Mouse (Mus musculus): ENCODE results near the gene 6030498E09Rik. TPM values are rescaled to one million over a fixed set of nuclear protein-coding genes. Genes with fewer than 3 reads are reported as not detected.

Gene 6030498E09Rik
- polyA plus RNA-seq (2012; rRNA removed), result not detected in 2 replicates

- WGBS, result 62% methylated on average over 9 of the region's 9 CpGs
- DNase-seq (ENCODE audit: low read depth, low spot score), result no peak
These were observed at the start of gene 6030498E09Rik for GRCm38 (mm10) chrX:38772478-38772877. 6030498E09Rik (plus strand) TSS chrX:38772671.

DNA sequence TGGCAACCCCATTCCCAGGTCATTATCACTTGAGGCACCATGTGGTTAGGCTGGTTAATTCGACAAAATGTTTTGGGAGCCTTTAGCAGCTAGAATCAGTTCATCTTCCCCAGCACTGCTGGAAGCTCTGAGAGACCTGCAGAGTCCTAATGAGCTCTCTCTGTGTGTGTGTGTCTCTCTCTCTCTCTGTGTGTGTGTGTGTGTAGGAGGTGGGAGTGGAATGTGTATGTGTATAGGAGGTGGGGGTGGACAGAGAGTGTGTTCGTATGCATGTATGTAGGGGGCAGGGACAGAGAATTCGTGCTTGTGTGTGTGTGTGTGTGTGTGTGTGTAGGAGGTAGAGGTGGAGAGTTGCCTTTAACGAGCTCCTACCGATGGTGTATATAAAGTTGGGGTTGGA is 42.4 kb upstream of the 6030498E09Rik start:
- DNase-seq (ENCODE audit: low read depth, low spot score), result no peak
- 69% methylated on average over 5 of the region's 5 CpGs for WGBS

- 50% methylated on average over 2 of the region's 2 CpGs for WGBS
- DNase-seq (ENCODE audit: low read depth, low spot score), result no peak
These were observed 41.8 kb upstream of the 6030498E09Rik start for GRCm38 (mm10) chrX:38730639-38731038.

GRCm38 (mm10) chrX:38733683-38734082 is 38.8 kb upstream of the 6030498E09Rik start:
- no peak for DNase-seq (ENCODE audit: low read depth, low spot score)
- 95% methylated on average over 5 of the region's 5 CpGs for WGBS

GRCm38 (mm10) chrX:38734916-38735880 is 37.3 kb upstream of the 6030498E09Rik start:
- WGBS, result 51% methylated on average over 13 of the region's 13 CpGs
- DNase-seq (ENCODE audit: low read depth, low spot score), result no peak

- no peak for DNase-seq (ENCODE audit: low read depth, low spot score)
- 66% methylated on average over 2 of the region's 2 CpGs for WGBS
These were observed 1.0 kb upstream of the 6030498E09Rik start for GRCm38 (mm10) chrX:38771453-38771852.

GRCm38 (mm10) chrX:38771886-38772285 is 585 bp upstream of the 6030498E09Rik start:
- WGBS, result 41% methylated on average over 3 of the region's 3 CpGs
- no peak for DNase-seq (ENCODE audit: low read depth, low spot score)

- no peak for DNase-seq (ENCODE audit: low read depth, low spot score)
- WGBS, result 70% methylated on average over 3 of the region's 3 CpGs
These were observed 21.9 kb downstream of the 6030498E09Rik start for GRCm38 (mm10) chrX:38794373-38794772.

DNA sequence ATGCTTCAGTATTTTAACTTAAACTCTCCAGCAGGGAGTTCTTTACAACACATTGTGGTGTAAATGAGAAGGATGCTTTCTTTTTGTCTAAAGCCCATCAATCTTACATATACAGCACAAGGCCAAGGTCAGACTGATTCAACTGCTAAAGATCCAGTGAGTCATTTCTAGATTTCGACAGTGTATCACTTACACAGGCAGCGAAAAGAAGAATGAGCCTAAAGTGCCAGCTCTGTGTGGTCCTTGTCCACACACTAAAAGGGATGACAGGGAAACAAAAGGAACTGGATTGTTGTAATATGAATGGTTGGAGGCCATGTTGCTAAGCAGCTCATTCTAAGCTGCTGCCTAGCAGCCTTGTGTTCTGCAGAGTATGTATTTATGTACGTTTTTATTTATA is 41.5 kb downstream of the 6030498E09Rik start:
- 73% methylated on average over 3 of the region's 3 CpGs for WGBS
- no peak for DNase-seq (ENCODE audit: low read depth, low spot score)

DNA sequence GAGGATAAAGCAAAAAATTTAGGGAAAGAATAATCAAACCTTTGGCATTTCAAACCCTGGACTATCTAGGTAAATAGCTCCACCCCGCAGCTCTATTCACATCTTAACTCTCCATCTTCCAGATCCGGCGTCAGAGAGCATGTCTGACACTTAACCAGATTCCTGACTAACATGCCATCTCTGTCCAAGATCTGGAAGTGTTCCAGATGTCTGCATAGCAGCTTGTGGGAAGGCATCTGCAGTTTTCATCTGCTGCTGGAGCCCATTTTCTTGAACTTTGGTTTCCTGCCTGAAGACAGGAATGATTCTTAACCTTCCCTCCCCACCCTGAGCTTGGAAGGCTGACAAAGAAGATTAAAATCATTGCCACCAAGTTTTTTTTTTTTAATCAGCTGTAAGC is 44.4 kb downstream of the 6030498E09Rik start:
- WGBS, result 70% methylated on average over 3 of the region's 3 CpGs

GRCm38 (mm10) chrX:38958571-38958970 is 186.1 kb downstream of the 6030498E09Rik start:
- WGBS, result 56% methylated on average over 1 of the region's 1 CpGs
- no peak for DNase-seq (ENCODE audit: low read depth, low spot score)

More for the DNA sequence above, 44.4 kb downstream of the 6030498E09Rik start:
- DNase-seq (ENCODE audit: low read depth, low spot score), result no peak

DNA sequence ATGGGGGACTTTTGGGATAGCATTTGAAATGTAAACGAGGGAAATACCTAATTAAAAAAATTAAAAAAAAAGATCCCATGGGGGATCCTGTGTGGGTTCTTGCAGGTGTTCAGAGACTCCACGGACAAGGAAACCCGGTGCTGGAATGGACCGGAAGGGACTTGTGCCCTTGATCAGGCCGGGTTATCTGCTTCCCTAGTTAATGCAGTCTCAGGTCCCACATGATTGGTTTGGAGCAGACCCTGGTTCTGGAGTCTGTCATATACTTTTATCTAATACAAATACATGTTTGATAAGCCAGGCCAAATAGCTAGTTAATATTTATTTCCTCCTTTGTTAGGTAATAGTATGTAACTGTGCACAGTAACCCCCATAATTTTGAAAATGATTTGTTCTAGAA is 223.8 kb downstream of the 6030498E09Rik start:
- DNase-seq (ENCODE audit: low read depth, low spot score), result no peak
- WGBS, result 84% methylated on average over 5 of the region's 5 CpGs

Other genes starting within 250 kb of the 6030498E09Rik start
- 1.6 and 3.1 TPM in 2 replicates for gene Cul4b, start 196.5 kb upstream of the 6030498E09Rik start, polyA plus RNA-seq (2012; rRNA removed)
- 9.0 and 10.3 TPM in 2 replicates for gene Mcts1, start 172.1 kb upstream of the 6030498E09Rik start, polyA plus RNA-seq (2012; rRNA removed)
- gene C1galt1c1, start 137.6 kb upstream of the 6030498E09Rik start, polyA plus RNA-seq (2012; rRNA removed), result 22.1 and 24.1 TPM in 2 replicates